Mouse (Mus musculus): Measurements from ENCODE around the gene Tmem216. TPM values are rescaled to one million over a fixed set of nuclear protein-coding genes. Genes with fewer than 3 reads are reported as not detected.

The Tmem216 gene
- polyA plus RNA-seq (2014; fragmentation: Nextera tagmentation; extraction: Ambion mirVana) = 52.7 and 53.8 TPM in 2 replicates

GRCm38 (mm10) chr19:10555624-10556510, at the start of gene Tmem216:
Gene Tmem216, minus strand, starts transcription at chr19:10556238.
- H3K9ac ChIP-seq (replicated peaks; ENCODE audit: low read depth, low read length) = peak within 1 kb of the TSS; percentile 50
- H3K4me3 ChIP-seq (ENCODE audit: low read depth, low read length) = peak within 1 kb of the TSS; percentile 55
- peak; percentile 97 for ATAC-seq (ENCODE audit: insufficient number of reproducible peaks, insufficient read depth, low FRiP score, low read depth)
- no peaks in the 10 kb centered on the region for H3K9me3 ChIP-seq (ENCODE audit: control insufficient read depth, low read depth, low read length)
- WGBS = under 1% methylated on average over 43 of the region's 43 CpGs
- H3K27ac ChIP-seq (ENCODE audit: low read length) = peak within 1 kb of the TSS; percentile 16; the same call in 1 of the 2 replicates
- H3K36me3 ChIP-seq (ENCODE audit: control insufficient read depth, insufficient read depth, low read length) = peaks cover 10% of the 10 kb centered on the region; the same call in 1 of the 2 replicates
- H3K4me2 ChIP-seq (replicated peaks; ENCODE audit: low read depth, low read length) = peak within 1 kb of the TSS; percentile 76
- no peaks in the 10 kb centered on the region for H3K27me3 ChIP-seq (ENCODE audit: control insufficient read depth, insufficient read depth, low read length)
- H3K4me1 ChIP-seq (ENCODE audit: control insufficient read depth, insufficient read depth, low read length) = peaks cover 13% of the 10 kb centered on the region; the same call in 1 of the 2 replicates

GRCm38 (mm10) chr19:10605293-10605900, 49.4 kb upstream of the Tmem216 start, which contains the start of the genes Ddb1 and Tkfc:
Gene Ddb1, plus strand, starts transcription at chr19:10605327.
Gene Tkfc, minus strand, starts transcription at chr19:10605654.
- WGBS = under 1% methylated on average over 49 of the region's 49 CpGs
- peak within 1 kb of the TSS; percentile 85 for H3K4me2 ChIP-seq (replicated peaks; ENCODE audit: low read depth, low read length)
- peak within 1 kb of the TSS; percentile 93 for H3K27ac ChIP-seq (ENCODE audit: low read length)
- peak; percentile 97 for ATAC-seq (ENCODE audit: insufficient number of reproducible peaks, insufficient read depth, low FRiP score, low read depth)
- H3K27me3 ChIP-seq (ENCODE audit: control insufficient read depth, insufficient read depth, low read length) = no peaks in the 10 kb centered on the region
- H3K9me3 ChIP-seq (ENCODE audit: control insufficient read depth, low read depth, low read length) = no peaks in the 10 kb centered on the region
- H3K36me3 ChIP-seq (ENCODE audit: control insufficient read depth, insufficient read depth, low read length) = peaks cover 31% of the 10 kb centered on the region
- H3K4me1 ChIP-seq (ENCODE audit: control insufficient read depth, insufficient read depth, low read length) = peaks cover 27% of the 10 kb centered on the region
- H3K4me3 ChIP-seq (ENCODE audit: low read depth, low read length) = peak within 1 kb of the TSS; percentile 98
- peak within 1 kb of the TSS; percentile 94 for H3K9ac ChIP-seq (replicated peaks; ENCODE audit: low read depth, low read length)

GRCm38 (mm10) chr19:10604534-10604933, 48.5 kb upstream of the Tmem216 start:
- H3K27ac ChIP-seq (ENCODE audit: low read length) = peak overlapping the region; percentile 87
- 39% methylated on average over 3 of the region's 3 CpGs for WGBS
- peak overlapping the region; percentile 98; the same call in 1 of the 2 replicates for H3K4me3 ChIP-seq (ENCODE audit: low read depth, low read length)
- no peaks in the 10 kb centered on the region for H3K9me3 ChIP-seq (ENCODE audit: control insufficient read depth, low read depth, low read length)
- H3K36me3 ChIP-seq (ENCODE audit: control insufficient read depth, insufficient read depth, low read length) = peaks cover 22% of the 10 kb centered on the region
- no peaks in the 10 kb centered on the region for H3K27me3 ChIP-seq (ENCODE audit: control insufficient read depth, insufficient read depth, low read length)
- H3K9ac ChIP-seq (replicated peaks; ENCODE audit: low read depth, low read length) = peak overlapping the region; percentile 49
- peak overlapping the region; percentile 52 for H3K4me2 ChIP-seq (replicated peaks; ENCODE audit: low read depth, low read length)
- peaks cover 27% of the 10 kb centered on the region for H3K4me1 ChIP-seq (ENCODE audit: control insufficient read depth, insufficient read depth, low read length)
- ATAC-seq (ENCODE audit: insufficient number of reproducible peaks, insufficient read depth, low FRiP score, low read depth) = no peak

GRCm38 (mm10) chr19:10603660-10604523, 47.9 kb upstream of the Tmem216 start:
- Histone ChIP-seq H3K4me2 (replicated peaks; ENCODE audit: low read depth, low read length) (peak overlapping the region; percentile 52; the same call in 1 of the 2 replicates), H3K9me3 (ENCODE audit: control insufficient read depth, low read depth, low read length) (no peaks in the 10 kb centered on the region), H3K4me3 (ENCODE audit: low read depth, low read length) (no peak overlapping the region), H3K4me1 (ENCODE audit: control insufficient read depth, insufficient read depth, low read length) (peaks cover 27% of the 10 kb centered on the region), H3K27ac (ENCODE audit: low read length) (peak overlapping the region; percentile 87; the same call in 1 of the 2 replicates), H3K9ac (replicated peaks; ENCODE audit: low read depth, low read length) (no peak overlapping the region), H3K27me3 (ENCODE audit: control insufficient read depth, insufficient read depth, low read length) (no peaks in the 10 kb centered on the region), H3K36me3 (ENCODE audit: control insufficient read depth, insufficient read depth, low read length) (peaks cover 16% of the 10 kb centered on the region)
- no peak for ATAC-seq (ENCODE audit: insufficient number of reproducible peaks, insufficient read depth, low FRiP score, low read depth)
- 82% methylated on average over 18 of the region's 18 CpGs for WGBS

- 5% methylated on average over 9 of the region's 9 CpGs for WGBS
- peak overlapping the region; percentile 23 for H3K4me3 ChIP-seq (ENCODE audit: low read depth, low read length)
- no peaks in the 10 kb centered on the region for H3K27me3 ChIP-seq (ENCODE audit: control insufficient read depth, insufficient read depth, low read length)
- H3K36me3 ChIP-seq (ENCODE audit: control insufficient read depth, insufficient read depth, low read length) = peaks cover 5% of the 10 kb centered on the region
- peak; percentile 58; the same call in 1 of the 2 replicates for ATAC-seq (ENCODE audit: insufficient number of reproducible peaks, insufficient read depth, low FRiP score, low read depth)
- H3K4me1 ChIP-seq (ENCODE audit: control insufficient read depth, insufficient read depth, low read length) = peaks cover 27% of the 10 kb centered on the region
- H3K9me3 ChIP-seq (ENCODE audit: control insufficient read depth, low read depth, low read length) = no peaks in the 10 kb centered on the region
- peak overlapping the region; percentile 79 for H3K27ac ChIP-seq (ENCODE audit: low read length)
- H3K9ac ChIP-seq (replicated peaks; ENCODE audit: low read depth, low read length) = peak overlapping the region; percentile 49
- peak overlapping the region; percentile 47 for H3K4me2 ChIP-seq (replicated peaks; ENCODE audit: low read depth, low read length)
Measured at GRCm38 (mm10) chr19:10602787-10603186, 46.7 kb upstream of the Tmem216 start.

- peak overlapping the region; percentile 79 for H3K27ac ChIP-seq (ENCODE audit: low read length)
- H3K36me3 ChIP-seq (ENCODE audit: control insufficient read depth, insufficient read depth, low read length) = peaks cover under 1% of the 10 kb centered on the region; the same call in 1 of the 2 replicates
- 9% methylated on average over 6 of the region's 6 CpGs for WGBS
- peaks cover 27% of the 10 kb centered on the region for H3K4me1 ChIP-seq (ENCODE audit: control insufficient read depth, insufficient read depth, low read length)
- H3K9me3 ChIP-seq (ENCODE audit: control insufficient read depth, low read depth, low read length) = no peaks in the 10 kb centered on the region
- no peak for ATAC-seq (ENCODE audit: insufficient number of reproducible peaks, insufficient read depth, low FRiP score, low read depth)
- no peaks in the 10 kb centered on the region for H3K27me3 ChIP-seq (ENCODE audit: control insufficient read depth, insufficient read depth, low read length)
- peak overlapping the region; percentile 49 for H3K9ac ChIP-seq (replicated peaks; ENCODE audit: low read depth, low read length)
- H3K4me3 ChIP-seq (ENCODE audit: low read depth, low read length) = peak overlapping the region; percentile 23
- peak overlapping the region; percentile 47 for H3K4me2 ChIP-seq (replicated peaks; ENCODE audit: low read depth, low read length)
Measured at GRCm38 (mm10) chr19:10602247-10602769, 46.3 kb upstream of the Tmem216 start.

- Histone ChIP-seq H3K4me3 (ENCODE audit: low read depth, low read length) (no peak overlapping the region), H3K4me1 (ENCODE audit: control insufficient read depth, insufficient read depth, low read length) (peaks cover 18% of the 10 kb centered on the region; the same call in 1 of the 2 replicates), H3K27ac (ENCODE audit: low read length) (no peak overlapping the region), H3K9ac (replicated peaks; ENCODE audit: low read depth, low read length) (no peak overlapping the region), H3K9me3 (ENCODE audit: control insufficient read depth, low read depth, low read length) (no peaks in the 10 kb centered on the region), H3K4me2 (replicated peaks; ENCODE audit: low read depth, low read length) (no peak overlapping the region), H3K36me3 (ENCODE audit: control insufficient read depth, insufficient read depth, low read length) (peaks cover 4% of the 10 kb centered on the region; the same call in 1 of the 2 replicates), H3K27me3 (ENCODE audit: control insufficient read depth, insufficient read depth, low read length) (no peaks in the 10 kb centered on the region)
- ATAC-seq (ENCODE audit: insufficient number of reproducible peaks, insufficient read depth, low FRiP score, low read depth) = no peak
- WGBS = 90% methylated on average over 2 of the region's 2 CpGs
Measured at GRCm38 (mm10) chr19:10599648-10600047, 43.6 kb upstream of the Tmem216 start.
